Mouse (Mus musculus): ENCODE results near the gene Rora.

DNA sequence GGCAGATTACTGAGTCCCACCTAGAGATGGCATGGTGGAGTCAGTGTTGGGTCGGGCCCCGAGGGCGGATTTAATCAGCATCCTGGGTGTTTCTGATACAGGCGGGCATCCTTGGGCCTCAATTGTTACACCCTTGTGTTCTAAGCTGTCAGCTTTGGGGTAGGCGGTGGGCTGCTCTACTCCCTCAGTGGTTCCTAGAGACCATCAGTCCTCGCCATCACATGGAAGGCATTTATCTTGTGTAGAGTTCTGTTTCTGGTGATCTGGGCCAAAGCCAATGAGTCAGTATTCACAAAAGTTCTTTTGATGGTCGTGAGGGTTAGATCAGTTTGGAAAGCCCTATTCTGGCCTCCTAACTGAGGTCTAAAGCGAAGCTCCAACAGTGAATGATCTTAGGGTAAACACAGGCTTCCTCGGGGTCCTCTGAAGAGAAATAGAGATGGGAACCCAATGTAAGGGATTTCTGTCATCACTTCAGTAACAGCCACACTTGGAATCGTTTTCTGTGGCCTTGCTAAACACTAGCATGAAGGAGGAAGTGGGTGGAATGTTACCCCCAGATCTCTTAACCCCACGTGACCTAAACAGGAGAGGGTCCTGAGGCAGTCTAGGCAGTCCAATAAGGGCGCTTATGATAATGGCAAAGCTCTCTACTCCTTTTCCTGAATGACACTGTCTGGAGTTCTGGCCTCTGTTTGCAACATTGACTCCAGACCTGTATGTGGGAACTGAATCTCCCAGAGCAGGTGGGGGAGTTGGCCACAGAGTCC is 645.2 kb downstream of the Rora start:
- TF ChIP-seq POLR2A (IDR thresholded peaks at IDR 0.05; ENCODE audit: borderline replicate concordance, control insufficient read depth, low read depth, low read length) (no peak), CTCF (IDR thresholded peaks at IDR 0.05; ENCODE audit: control insufficient read depth, insufficient read depth, low read length) (no peak)
